Mouse (Mus musculus): ENCODE results near the gene 4933428G20Rik. TPM values are rescaled to one million over a fixed set of nuclear protein-coding genes. Genes with fewer than 3 reads are reported as not detected.

Gene 4933428G20Rik
- total RNA-seq, 1 experiment from 2014 or later, result not detected

DNA sequence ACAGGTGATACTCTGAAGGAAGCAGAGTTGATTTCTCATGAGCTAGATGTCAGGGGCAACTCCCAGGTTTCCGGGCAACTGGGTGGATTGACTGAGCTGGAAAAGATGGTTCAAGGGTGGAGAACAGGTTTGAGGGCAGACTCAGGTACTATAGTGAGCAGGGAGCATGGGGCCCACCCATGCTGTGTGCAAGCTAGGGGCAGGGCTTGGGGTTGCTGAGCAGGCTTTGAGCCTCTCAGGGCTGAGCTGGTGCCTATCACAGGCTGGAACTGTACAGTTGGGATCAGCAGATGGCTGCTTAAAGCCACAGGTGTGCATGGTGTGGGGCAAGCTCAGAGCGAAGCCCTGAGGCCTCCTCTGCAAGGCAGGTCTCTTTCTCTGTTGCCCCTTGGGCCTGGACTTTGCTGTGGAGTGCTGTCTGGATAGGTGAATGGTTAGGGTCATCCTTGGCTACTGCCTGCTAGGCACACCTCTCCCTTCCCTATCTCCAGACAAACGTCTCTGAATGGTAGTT, 38.8 kb downstream of the 4933428G20Rik start:
- no peak for DNase-seq

DNA sequence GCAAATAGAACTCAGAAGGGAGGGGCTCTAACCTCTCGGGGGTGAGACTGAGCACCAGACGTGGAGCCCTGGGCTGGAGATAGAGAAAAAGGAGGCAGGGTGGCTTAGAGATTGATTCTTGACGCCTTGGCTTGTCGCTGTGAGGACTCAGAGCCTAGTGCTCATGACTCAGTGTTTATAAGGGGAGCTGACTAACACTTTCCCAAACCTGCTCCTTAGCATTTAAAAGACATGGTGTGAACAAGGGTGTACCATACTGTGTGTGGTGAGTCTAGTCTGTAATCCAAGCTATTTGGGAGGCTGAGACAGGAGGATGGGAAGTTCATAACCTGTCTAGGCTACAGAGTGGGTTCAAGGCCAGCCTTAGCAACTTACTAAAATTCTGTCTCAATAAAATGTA, 43.0 kb downstream of the 4933428G20Rik start:
- no peak for DNase-seq

DNA sequence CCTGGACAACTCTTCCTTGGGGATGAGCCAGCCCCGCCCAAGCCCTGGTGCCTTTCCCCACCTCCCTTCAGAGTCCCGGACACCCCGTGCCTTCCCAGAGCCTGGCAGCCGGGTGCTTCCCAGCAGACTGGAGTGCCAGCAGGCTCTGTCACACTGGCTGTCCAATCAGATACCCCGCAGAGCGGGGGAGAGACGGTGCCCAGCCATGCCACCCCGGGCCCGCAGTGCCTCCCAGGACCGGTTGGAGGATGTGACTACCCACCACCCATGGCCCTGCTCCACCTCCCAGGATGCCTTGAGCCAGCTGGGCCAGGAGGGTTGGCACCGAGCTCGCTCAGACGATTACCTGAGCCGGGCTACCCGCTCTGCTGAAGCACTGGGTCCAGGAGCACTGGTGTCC, 48.5 kb downstream of the 4933428G20Rik start:
- no peak for DNase-seq

DNA sequence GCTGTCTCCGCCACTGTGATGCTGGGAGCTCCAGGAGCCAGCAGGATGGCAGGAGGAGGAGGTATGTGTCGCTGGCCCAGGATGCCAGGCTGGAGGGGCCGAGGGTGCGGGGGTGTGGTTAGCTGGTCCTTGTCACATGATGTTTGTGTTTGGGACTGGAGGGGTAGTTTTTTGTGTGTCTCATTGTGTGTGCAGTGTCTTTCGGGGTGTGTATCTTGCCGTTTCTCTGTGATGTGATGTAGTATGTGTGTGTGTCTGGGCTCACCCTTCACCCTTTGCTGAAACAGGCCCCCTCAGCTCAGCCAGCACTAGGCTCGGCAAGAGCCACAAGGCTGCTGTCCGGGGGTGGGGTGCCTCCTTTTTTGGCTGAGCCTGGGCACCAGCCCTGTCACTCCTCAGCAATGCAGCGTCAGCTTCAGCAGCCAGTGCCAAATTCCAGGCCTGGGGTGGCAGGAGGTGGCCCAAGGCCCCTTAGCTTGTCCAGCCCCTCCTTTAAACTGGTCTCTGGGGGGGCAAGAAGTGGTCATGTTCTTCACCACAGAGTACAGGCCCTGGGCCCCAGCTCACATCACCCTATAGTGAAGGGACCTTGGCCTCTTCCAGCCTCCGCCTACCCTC, 49.7 kb downstream of the 4933428G20Rik start:
- peak; percentile 83 for DNase-seq

DNA sequence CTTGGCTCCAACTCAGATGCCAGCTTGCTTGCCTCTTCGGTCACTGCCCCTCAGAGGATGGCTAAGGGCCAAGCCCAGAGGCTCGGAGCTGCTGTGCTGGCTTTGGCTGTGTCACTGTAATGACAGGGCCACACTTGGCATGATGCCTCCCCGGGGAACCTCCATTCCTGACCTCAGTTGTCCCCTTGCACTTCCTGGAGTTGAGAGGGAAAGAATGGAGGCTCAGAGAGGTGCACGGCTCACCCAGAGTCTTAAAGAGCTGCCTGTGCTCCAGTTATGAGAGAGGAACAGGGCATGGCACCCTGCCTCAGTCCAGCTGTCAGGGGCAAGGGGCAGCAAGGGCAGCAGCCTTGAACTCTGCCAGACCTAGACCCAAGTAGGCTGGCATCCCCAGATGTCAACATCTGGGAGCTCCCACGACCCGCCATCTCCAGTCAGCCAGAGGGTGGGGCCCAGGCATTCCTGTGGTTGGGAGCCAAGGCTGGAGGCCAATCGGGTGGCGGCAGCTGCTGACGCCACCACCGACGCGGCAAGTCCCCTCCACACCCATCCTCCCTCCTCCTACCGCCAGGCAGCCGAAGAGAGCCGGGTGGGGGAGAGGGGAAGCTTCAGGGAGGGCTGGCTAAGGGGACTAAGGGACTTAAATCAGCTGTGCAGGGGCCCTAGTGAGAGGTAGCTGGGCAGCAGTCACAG, 50.4 kb downstream of the 4933428G20Rik start:
- DNase-seq, result peak; percentile 95

DNA sequence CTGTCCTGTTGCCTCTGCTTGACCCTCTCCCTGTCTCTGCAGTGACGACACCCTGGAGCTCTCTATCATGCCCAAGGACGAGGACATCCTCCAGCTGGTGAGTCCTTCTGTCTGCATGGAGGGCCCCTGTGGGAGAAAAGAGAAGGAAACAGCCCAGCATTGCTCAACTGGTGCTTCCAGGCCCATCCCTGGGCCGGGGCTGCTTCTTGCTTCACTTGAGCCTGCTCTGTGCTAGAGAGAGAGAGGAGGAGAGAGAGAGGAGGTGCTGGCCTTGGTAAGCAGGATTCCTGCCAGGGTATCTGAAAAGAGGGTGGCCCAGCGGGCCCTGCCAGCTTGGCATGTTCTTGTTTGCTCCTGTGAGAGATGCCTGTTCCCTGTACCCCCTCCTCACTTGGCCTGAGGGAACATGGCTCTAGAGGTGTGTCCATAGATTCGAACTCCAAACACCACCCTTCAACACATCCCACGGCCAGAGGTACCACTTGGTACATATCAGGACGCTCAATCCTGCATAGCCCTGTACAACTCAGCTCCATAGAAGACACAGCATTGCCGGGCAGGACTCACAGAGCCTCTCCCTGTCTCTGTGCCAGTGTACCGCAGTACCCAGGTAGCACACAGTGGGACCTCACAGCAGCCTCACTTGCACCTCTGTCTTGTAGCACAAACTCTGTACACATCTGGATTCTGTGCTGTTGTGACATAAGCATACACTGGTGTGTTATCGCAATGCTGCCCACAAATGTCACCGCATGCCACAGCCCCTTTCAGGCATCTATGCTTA, 51.3 kb downstream of the 4933428G20Rik start:
- peak; percentile 86 for DNase-seq

DNA sequence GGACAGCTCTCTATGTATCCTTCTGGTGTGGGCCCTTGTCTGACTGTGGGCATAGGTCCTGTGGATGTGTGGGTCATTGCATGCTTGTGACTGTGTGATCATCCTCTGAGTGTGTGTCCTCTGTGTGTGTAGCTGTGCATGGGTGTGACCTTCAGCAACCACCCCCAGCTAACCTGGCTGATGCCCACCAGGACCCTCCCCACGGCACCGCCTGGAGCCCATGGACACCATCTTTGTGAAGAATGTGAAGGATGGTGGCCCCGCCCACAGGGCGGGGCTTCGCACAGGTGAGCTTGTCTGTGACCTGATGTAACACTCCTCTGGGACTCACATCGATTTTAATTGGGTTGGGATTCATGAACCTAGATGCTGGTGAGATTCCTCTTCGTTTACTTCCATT, 52.2 kb downstream of the 4933428G20Rik start:
- no peak for DNase-seq

DNA sequence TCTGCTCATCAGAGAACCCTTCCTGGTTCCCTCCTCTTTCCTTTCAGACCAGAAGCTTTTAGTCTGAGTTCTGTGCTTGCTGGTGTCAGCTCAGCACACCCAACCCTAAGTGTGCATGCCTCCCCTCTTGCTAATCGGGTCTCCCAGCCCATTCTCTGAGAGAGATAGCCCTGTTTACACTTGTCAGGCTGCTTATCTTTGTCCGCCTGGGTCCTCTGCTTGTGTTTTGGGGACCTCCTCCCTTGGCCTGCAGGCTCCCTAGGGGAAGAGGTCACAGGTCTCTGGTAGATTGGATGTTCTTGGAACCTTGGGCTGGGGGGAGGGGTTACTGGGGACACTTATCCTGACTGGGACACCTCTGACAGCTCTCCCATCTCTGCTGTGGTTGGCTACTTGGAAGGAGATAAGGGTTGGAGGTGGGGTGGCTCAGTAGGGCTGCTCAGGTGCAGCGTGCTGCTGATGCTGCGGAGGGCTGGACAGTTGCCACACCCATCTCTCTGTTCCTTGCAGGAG, 54.1 kb downstream of the 4933428G20Rik start:
- DNase-seq, result no peak

DNA sequence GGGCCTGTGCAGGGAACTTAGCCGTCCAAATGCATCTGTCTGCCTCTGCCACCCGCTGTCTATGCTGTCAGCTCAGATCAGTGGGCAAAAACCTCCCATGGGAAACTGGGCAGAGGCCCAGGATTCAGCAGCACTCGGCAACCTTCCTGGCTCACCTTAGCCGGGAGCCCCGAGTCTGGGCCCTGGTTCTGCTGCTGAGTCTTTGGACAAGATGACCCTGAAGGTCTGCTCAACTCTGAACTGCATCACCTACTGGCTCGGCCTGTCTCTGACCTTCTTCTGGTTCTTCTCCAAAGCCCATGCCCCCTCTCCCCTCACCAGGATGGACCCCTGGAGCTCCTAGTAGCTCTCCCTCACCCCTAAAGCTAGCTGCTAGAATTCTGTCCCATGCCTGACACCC, 54.5 kb downstream of the 4933428G20Rik start:
- DNase-seq, result no peak

DNA sequence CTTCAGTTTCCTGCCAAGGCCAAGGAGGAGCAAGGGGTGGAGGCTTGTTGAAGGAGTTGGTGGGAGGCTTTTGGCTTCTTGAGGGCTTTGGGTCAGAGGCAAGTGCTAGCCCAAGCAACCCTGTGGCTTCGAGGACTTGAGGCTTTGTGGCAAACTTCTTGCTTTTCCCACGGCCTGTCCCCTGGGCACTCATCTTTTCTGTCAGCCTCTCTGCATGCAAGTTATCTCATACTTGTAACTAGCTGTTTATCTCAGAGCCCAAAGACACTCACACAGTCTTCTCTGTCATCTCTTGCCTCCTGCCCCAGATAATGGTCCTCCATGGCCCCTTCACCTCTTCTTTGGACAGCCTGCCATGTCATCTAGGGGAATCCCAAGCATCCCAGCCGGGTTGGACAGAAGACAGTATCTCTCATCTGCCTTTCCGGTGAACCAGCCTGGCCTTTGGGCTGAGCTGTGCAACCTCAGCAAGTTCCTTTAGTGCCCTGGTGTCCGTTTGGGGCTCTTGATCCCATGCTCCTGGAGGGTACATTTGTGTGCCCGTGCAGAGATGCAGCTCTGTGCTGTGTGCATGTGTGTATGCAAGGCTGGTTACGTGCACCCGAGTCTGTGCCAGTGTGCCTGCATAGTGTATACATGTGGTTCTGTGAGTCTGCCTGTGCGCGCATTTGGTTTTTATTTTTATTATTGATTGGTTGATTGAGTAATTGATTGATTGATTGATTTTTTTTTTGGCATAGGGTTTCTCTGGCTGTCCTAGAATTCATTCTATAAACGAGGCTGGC, 57.1 kb downstream of the 4933428G20Rik start:
- no peak for DNase-seq

DNA sequence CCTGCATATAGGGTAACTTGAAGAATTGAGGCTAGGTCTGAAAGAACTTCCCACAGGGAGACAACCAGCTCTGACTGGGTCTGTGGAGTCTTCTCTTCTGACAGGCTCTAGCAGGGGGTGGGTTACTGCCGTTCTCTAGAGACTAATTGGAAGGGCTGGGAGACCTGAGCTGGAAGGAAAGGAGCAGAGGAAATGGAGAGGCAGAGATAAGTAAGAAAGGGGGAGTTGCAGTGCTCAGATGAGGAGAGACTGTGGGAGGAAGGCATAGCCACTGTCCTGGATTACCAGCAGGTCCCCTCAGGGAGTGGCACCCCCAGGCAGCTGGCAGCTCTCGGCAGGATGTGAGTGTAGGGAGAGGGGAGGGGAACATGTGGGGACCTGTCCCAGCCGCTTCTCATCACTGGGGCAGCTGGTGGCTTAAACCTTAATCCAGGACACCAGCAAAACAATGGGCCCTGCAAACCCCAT, 58.4 kb downstream of the 4933428G20Rik start:
- peak; percentile 56 for DNase-seq

DNA sequence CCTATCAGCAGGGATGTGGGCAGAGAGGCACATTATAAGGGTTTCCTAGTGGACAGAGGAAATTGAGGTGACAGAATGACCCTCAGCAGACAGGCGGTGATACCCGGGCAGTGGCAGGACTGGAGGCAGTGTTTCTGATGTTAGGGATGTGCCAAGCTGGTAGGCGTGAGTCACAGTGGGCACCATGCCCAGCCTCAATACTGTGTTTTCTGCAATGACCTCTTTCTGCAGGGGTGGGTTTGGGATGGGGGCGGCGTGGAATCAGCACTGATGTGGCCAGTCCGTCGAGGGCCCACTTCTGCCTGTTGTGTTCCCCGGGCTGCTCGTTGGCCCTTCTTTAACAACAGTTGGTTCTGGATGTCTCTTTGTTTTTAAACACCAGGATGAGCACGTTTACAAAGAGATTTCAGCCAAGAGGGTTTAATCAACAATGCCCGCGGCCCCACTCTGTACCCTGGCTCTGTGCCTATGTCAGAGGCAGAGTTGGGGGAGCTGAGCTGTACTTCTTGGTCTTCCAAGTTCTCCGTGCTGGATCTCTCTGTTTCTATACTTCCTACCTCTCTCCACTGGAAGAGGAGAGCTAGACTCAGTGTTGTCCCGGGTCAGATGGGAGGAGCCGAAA, 59.0 kb downstream of the 4933428G20Rik start:
- peak; percentile 90 for DNase-seq

Other genes starting within 250 kb of the 4933428G20Rik start
- gene Npepps, start 219.7 kb downstream of the 4933428G20Rik start, total RNA-seq (2021), result 73.2 and 74.2 TPM in 2 replicates
- gene Mrpl45, start 184.6 kb downstream of the 4933428G20Rik start, total RNA-seq (2021), result 43.5 and 46.0 TPM in 2 replicates
- 2.8 and 3.3 TPM in 2 replicates for gene Gpr179, start 148.3 kb downstream of the 4933428G20Rik start, total RNA-seq (2021)
- 18.3 TPM in 2 replicates for gene Socs7, start 137.8 kb downstream of the 4933428G20Rik start, total RNA-seq (2021)
- 31.4 and 32.8 TPM in 2 replicates for gene Arhgap23, start 84.8 kb downstream of the 4933428G20Rik start, total RNA-seq (2021)
- 9.2 and 10.1 TPM in 2 replicates for gene Srcin1, start 75.8 kb upstream of the 4933428G20Rik start, total RNA-seq (2021)
- gene Epop, start 129.4 kb upstream of the 4933428G20Rik start, total RNA-seq (2021), result 6.3 and 6.4 TPM in 2 replicates
- gene Mllt6, start 163.1 kb upstream of the 4933428G20Rik start, total RNA-seq (2021), result 37.0 and 45.2 TPM in 2 replicates
- gene Cisd3, start 185.5 kb upstream of the 4933428G20Rik start, total RNA-seq (2021), result 277 and 297 TPM in 2 replicates
- gene Pcgf2, start 200.2 kb upstream of the 4933428G20Rik start, total RNA-seq (2021), result 28.1 and 32.6 TPM in 2 replicates
- gene Psmb3, start 203.1 kb upstream of the 4933428G20Rik start, total RNA-seq (2021), result 216 and 225 TPM in 2 replicates
- 24.8 and 34.7 TPM in 2 replicates for gene Pip4k2b, start 244.4 kb upstream of the 4933428G20Rik start, total RNA-seq (2021)

Measured in adrenal gland, postnatal 14 days (tissue).